Mouse (Mus musculus): ENCODE measurements around the gene Ankrd1. TPM values are rescaled to one million over a fixed set of nuclear protein-coding genes. Genes with fewer than 3 reads are reported as not detected.

The Ankrd1 gene
- polyA plus RNA-seq, 1 experiment from 2014 or later: 0.35 TPM

- H3K36me3 ChIP-seq (ENCODE audit: control insufficient read depth, insufficient read depth, low read length): no peaks in the 10 kb centered on the region
- ATAC-seq (ENCODE audit: insufficient number of reproducible peaks, insufficient read depth, low FRiP score, low read depth): no peak
- H3K4me1 ChIP-seq (ENCODE audit: control insufficient read depth, insufficient read depth, low read length): no peaks in the 10 kb centered on the region
- H3K9me3 ChIP-seq (ENCODE audit: control insufficient read depth, low read depth, low read length): peaks cover 4% of the 10 kb centered on the region; the same call in 1 of the 2 replicates
- WGBS: 85% methylated on average over 2 of the region's 2 CpGs
- H3K9ac ChIP-seq (replicated peaks; ENCODE audit: low read depth, low read length): no peak overlapping the region
- no peak overlapping the region for H3K27ac ChIP-seq (ENCODE audit: low read length)
- H3K4me3 ChIP-seq (ENCODE audit: low read depth, low read length): no peak overlapping the region
- H3K4me2 ChIP-seq (replicated peaks; ENCODE audit: low read depth, low read length): no peak overlapping the region
- H3K27me3 ChIP-seq (ENCODE audit: control insufficient read depth, insufficient read depth, low read length): no peaks in the 10 kb centered on the region
These were observed 23.7 kb upstream of the Ankrd1 start for GRCm38 (mm10) chr19:36143571-36143970.

- Histone ChIP-seq H3K4me2 (replicated peaks; ENCODE audit: low read depth, low read length) (no peak overlapping the region), H3K9me3 (ENCODE audit: control insufficient read depth, low read depth, low read length) (no peaks in the 10 kb centered on the region), H3K36me3 (ENCODE audit: control insufficient read depth, insufficient read depth, low read length) (no peaks in the 10 kb centered on the region), H3K27ac (ENCODE audit: low read length) (no peak overlapping the region), H3K27me3 (ENCODE audit: control insufficient read depth, insufficient read depth, low read length) (no peaks in the 10 kb centered on the region), H3K4me1 (ENCODE audit: control insufficient read depth, insufficient read depth, low read length) (no peaks in the 10 kb centered on the region), H3K9ac (replicated peaks; ENCODE audit: low read depth, low read length) (no peak overlapping the region), H3K4me3 (ENCODE audit: low read depth, low read length) (no peak overlapping the region)
- no peak for ATAC-seq (ENCODE audit: insufficient number of reproducible peaks, insufficient read depth, low FRiP score, low read depth)
- WGBS: 21% methylated on average over 5 of the region's 5 CpGs
These were observed 13.8 kb upstream of the Ankrd1 start for GRCm38 (mm10) chr19:36133731-36134130.

DNA sequence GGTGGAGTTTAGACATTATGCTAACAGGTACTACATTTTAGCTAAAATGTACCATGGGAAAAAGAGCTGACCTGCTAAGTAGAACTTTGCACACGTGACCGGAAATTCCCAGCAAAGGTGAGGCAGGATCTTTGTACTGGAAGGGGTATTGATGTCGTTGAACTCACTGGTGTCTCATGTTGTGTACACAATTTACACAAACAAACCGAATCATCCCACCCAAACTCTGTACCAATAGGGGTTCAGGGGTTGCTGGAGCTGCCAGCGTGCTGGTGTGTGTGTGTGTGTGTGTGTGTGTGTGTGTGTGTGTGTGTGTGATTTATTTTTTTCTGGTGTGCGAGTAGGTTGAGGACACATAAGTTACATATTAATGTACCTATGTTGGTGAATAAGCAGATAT is 13.2 kb upstream of the Ankrd1 start:
- H3K4me2 ChIP-seq (replicated peaks; ENCODE audit: low read depth, low read length): no peak overlapping the region
- no peaks in the 10 kb centered on the region for H3K36me3 ChIP-seq (ENCODE audit: control insufficient read depth, insufficient read depth, low read length)
- H3K9ac ChIP-seq (replicated peaks; ENCODE audit: low read depth, low read length): no peak overlapping the region
- no peak overlapping the region for H3K4me3 ChIP-seq (ENCODE audit: low read depth, low read length)
- no peaks in the 10 kb centered on the region for H3K4me1 ChIP-seq (ENCODE audit: control insufficient read depth, insufficient read depth, low read length)
- no peak overlapping the region for H3K27ac ChIP-seq (ENCODE audit: low read length)
- WGBS: 79% methylated on average over 6 of the region's 6 CpGs
- no peaks in the 10 kb centered on the region for H3K9me3 ChIP-seq (ENCODE audit: control insufficient read depth, low read depth, low read length)
- H3K27me3 ChIP-seq (ENCODE audit: control insufficient read depth, insufficient read depth, low read length): no peaks in the 10 kb centered on the region
- ATAC-seq (ENCODE audit: insufficient number of reproducible peaks, insufficient read depth, low FRiP score, low read depth): no peak

DNA sequence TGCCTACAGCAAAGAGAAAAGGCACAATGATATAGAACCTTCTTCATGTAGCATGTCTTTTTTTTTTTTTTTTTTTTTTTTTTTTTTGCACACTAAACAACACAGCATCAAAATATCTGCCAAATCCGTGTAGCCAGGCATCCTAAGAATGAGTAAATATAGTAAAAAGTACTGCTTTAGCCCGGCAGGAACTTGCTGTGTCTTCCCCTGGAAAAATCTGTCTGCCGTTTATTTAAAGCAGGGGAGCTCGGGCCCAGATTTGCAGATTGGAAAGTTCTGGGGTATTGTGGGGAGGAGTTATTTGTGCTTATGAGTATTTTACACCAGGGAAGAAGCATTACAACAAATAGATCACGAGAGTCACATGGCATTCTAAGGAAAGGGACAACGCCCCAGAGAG is 12.1 kb upstream of the Ankrd1 start:
- Histone ChIP-seq H3K27ac (ENCODE audit: low read length) (no peak overlapping the region), H3K27me3 (ENCODE audit: control insufficient read depth, insufficient read depth, low read length) (no peaks in the 10 kb centered on the region), H3K9ac (replicated peaks; ENCODE audit: low read depth, low read length) (no peak overlapping the region), H3K36me3 (ENCODE audit: control insufficient read depth, insufficient read depth, low read length) (no peaks in the 10 kb centered on the region), H3K4me3 (ENCODE audit: low read depth, low read length) (no peak overlapping the region), H3K4me2 (replicated peaks; ENCODE audit: low read depth, low read length) (no peak overlapping the region), H3K9me3 (ENCODE audit: control insufficient read depth, low read depth, low read length) (no peaks in the 10 kb centered on the region), H3K4me1 (ENCODE audit: control insufficient read depth, insufficient read depth, low read length) (no peaks in the 10 kb centered on the region)
- no peak for ATAC-seq (ENCODE audit: insufficient number of reproducible peaks, insufficient read depth, low FRiP score, low read depth)
- 53% methylated on average over 6 of the region's 6 CpGs for WGBS

- no peak for ATAC-seq (ENCODE audit: insufficient number of reproducible peaks, insufficient read depth, low FRiP score, low read depth)
- Histone ChIP-seq H3K9ac (replicated peaks; ENCODE audit: low read depth, low read length) (no peak overlapping the region), H3K4me3 (ENCODE audit: low read depth, low read length) (no peak overlapping the region), H3K4me2 (replicated peaks; ENCODE audit: low read depth, low read length) (no peak overlapping the region), H3K27me3 (ENCODE audit: control insufficient read depth, insufficient read depth, low read length) (no peaks in the 10 kb centered on the region), H3K36me3 (ENCODE audit: control insufficient read depth, insufficient read depth, low read length) (no peaks in the 10 kb centered on the region), H3K9me3 (ENCODE audit: control insufficient read depth, low read depth, low read length) (no peaks in the 10 kb centered on the region), H3K4me1 (ENCODE audit: control insufficient read depth, insufficient read depth, low read length) (no peaks in the 10 kb centered on the region), H3K27ac (ENCODE audit: low read length) (no peak overlapping the region)
- WGBS: 63% methylated on average over 2 of the region's 2 CpGs
These were observed 10.3 kb upstream of the Ankrd1 start for GRCm38 (mm10) chr19:36130181-36130580.

DNA sequence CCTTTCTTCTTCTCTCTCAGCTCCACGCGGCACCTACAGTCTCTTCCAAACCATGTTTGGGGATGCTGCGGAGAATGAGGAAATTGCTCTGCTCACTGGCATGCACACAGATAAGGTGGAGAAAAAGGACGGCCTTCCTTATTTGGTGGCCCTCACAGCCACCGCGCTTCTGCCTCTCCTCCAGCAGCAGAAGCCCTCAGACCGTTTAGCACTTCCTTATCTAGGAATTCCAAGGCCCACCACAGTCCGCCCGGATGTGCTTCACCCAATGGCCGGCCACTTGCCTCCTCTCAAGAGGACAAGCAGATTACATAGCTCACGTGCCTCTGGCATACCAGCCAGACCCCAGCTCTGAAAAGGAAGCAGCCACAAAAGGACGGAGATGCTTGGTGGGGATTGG is 9.7 kb upstream of the Ankrd1 start:
- no peaks in the 10 kb centered on the region for H3K27me3 ChIP-seq (ENCODE audit: control insufficient read depth, insufficient read depth, low read length)
- H3K27ac ChIP-seq (ENCODE audit: low read length): no peak overlapping the region
- ATAC-seq (ENCODE audit: insufficient number of reproducible peaks, insufficient read depth, low FRiP score, low read depth): peak; percentile 49; the same call in 1 of the 2 replicates
- H3K4me2 ChIP-seq (replicated peaks; ENCODE audit: low read depth, low read length): peak overlapping the region; percentile 30
- H3K4me3 ChIP-seq (ENCODE audit: low read depth, low read length): no peak overlapping the region
- H3K9me3 ChIP-seq (ENCODE audit: control insufficient read depth, low read depth, low read length): no peaks in the 10 kb centered on the region
- H3K4me1 ChIP-seq (ENCODE audit: control insufficient read depth, insufficient read depth, low read length): no peaks in the 10 kb centered on the region
- H3K9ac ChIP-seq (replicated peaks; ENCODE audit: low read depth, low read length): no peak overlapping the region
- 11% methylated on average over 12 of the region's 12 CpGs for WGBS
- H3K36me3 ChIP-seq (ENCODE audit: control insufficient read depth, insufficient read depth, low read length): no peaks in the 10 kb centered on the region

GRCm38 (mm10) chr19:36129213-36129612 is 9.3 kb upstream of the Ankrd1 start:
- H3K4me3 ChIP-seq (ENCODE audit: low read depth, low read length): no peak overlapping the region
- no peaks in the 10 kb centered on the region for H3K4me1 ChIP-seq (ENCODE audit: control insufficient read depth, insufficient read depth, low read length)
- no peak for ATAC-seq (ENCODE audit: insufficient number of reproducible peaks, insufficient read depth, low FRiP score, low read depth)
- no peaks in the 10 kb centered on the region for H3K9me3 ChIP-seq (ENCODE audit: control insufficient read depth, low read depth, low read length)
- H3K27ac ChIP-seq (ENCODE audit: low read length): no peak overlapping the region
- H3K9ac ChIP-seq (replicated peaks; ENCODE audit: low read depth, low read length): no peak overlapping the region
- 16% methylated on average over 9 of the region's 9 CpGs for WGBS
- H3K27me3 ChIP-seq (ENCODE audit: control insufficient read depth, insufficient read depth, low read length): no peaks in the 10 kb centered on the region
- H3K36me3 ChIP-seq (ENCODE audit: control insufficient read depth, insufficient read depth, low read length): no peaks in the 10 kb centered on the region
- H3K4me2 ChIP-seq (replicated peaks; ENCODE audit: low read depth, low read length): peak overlapping the region; percentile 30

- Histone ChIP-seq H3K4me1 (ENCODE audit: control insufficient read depth, insufficient read depth, low read length) (no peaks in the 10 kb centered on the region), H3K36me3 (ENCODE audit: control insufficient read depth, insufficient read depth, low read length) (no peaks in the 10 kb centered on the region), H3K27ac (ENCODE audit: low read length) (no peak overlapping the region), H3K27me3 (ENCODE audit: control insufficient read depth, insufficient read depth, low read length) (no peaks in the 10 kb centered on the region), H3K9me3 (ENCODE audit: control insufficient read depth, low read depth, low read length) (no peaks in the 10 kb centered on the region), H3K9ac (replicated peaks; ENCODE audit: low read depth, low read length) (no peak overlapping the region), H3K4me3 (ENCODE audit: low read depth, low read length) (no peak overlapping the region), H3K4me2 (replicated peaks; ENCODE audit: low read depth, low read length) (no peak overlapping the region)
- 90% methylated on average over 3 of the region's 3 CpGs for WGBS
- ATAC-seq (ENCODE audit: insufficient number of reproducible peaks, insufficient read depth, low FRiP score, low read depth): no peak
These were observed 8.5 kb upstream of the Ankrd1 start for GRCm38 (mm10) chr19:36128440-36128839.

- Histone ChIP-seq H3K27me3 (ENCODE audit: control insufficient read depth, insufficient read depth, low read length) (no peaks in the 10 kb centered on the region), H3K9me3 (ENCODE audit: control insufficient read depth, low read depth, low read length) (peaks cover 5% of the 10 kb centered on the region; the same call in 1 of the 2 replicates), H3K36me3 (ENCODE audit: control insufficient read depth, insufficient read depth, low read length) (no peaks in the 10 kb centered on the region), H3K4me1 (ENCODE audit: control insufficient read depth, insufficient read depth, low read length) (no peaks in the 10 kb centered on the region), H3K27ac (ENCODE audit: low read length) (no peak overlapping the region), H3K9ac (replicated peaks; ENCODE audit: low read depth, low read length) (no peak overlapping the region), H3K4me2 (replicated peaks; ENCODE audit: low read depth, low read length) (no peak overlapping the region), H3K4me3 (ENCODE audit: low read depth, low read length) (no peak overlapping the region)
- 47% methylated on average over 1 of the region's 1 CpGs for WGBS
- ATAC-seq (ENCODE audit: insufficient number of reproducible peaks, insufficient read depth, low FRiP score, low read depth): no peak
These were observed 4.3 kb upstream of the Ankrd1 start for GRCm38 (mm10) chr19:36124203-36124602.
